Mouse (Mus musculus) kidney, postnatal 25 days (tissue): ENCODE results near the gene Mns1.
A peak's percentile ranks its signal among the peaks of the same experiment; 100 is the strongest.
"Not testable (repeated sequence)": the region's sequence is repeated elsewhere in the genome, so short reads cannot be mapped to it uniquely, and the experiment has no call there.

Source experiments
- DNase-seq, 2 experiments: peaks; one replicate each; pipeline ENCODE4 v3.0.0; 2021; ENCODE audit warnings: mixed read lengths in 2 of 2

The Mns1 gene

DNA sequence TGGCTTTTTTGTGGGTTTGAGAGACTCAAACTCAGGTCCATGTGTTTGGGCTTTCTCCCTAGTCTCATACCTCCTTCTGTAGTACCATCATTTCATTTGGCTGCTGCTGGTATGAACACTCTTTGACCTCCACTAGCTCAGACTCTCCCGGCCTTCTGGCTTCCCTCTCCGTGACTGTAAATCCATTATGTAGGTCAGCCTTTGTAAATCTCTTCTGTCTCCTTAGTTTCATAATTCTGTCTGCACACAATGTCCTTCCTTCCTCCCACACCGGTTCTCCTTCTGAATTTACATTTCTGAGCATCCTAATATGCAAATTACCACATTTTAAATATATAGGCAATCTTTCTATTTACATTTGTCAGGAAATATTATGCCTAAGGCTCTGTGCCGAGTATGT is 9.9 kb upstream of the Mns1 start:
- no peak for DNase-seq

DNA sequence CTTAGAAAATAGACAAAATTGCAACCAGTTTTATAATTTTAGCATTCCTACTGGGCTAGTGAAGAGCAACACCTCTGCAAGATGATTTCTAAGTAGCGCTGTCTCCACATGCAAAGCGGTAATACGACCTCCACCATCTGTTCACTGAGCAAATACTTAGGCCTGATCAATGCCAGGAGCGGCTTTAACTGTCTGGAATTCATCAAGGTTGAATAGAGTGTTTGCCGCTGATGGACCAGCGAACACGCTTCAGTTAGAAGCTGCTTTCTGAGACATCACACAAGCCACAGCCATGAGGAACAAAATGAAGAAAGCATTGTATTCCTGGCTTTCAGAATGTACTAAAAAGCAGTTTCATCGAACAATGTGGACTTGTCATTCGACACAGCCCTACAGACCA is 2.9 kb upstream of the Mns1 start:
- no peak for DNase-seq

DNA sequence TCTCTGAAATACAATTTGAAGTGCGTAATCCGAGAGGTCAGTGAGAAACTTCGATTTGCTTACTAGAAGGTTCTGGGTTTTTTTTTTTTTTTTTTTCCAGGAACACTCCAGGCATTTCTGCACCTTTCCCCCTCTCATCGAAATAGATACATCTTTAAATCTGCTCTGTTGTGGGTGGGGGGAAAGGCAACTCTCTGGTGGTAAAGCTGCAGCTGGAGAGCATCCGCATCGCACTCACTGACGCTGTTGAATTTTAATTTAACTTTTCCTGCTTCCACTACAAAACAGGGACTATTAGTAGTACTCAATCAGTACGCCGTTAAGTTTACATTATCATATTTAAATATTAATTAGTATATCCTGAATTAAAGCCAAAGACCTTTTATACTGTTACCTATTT is 938 bp downstream of the Mns1 start:
- DNase-seq: no peak

DNA sequence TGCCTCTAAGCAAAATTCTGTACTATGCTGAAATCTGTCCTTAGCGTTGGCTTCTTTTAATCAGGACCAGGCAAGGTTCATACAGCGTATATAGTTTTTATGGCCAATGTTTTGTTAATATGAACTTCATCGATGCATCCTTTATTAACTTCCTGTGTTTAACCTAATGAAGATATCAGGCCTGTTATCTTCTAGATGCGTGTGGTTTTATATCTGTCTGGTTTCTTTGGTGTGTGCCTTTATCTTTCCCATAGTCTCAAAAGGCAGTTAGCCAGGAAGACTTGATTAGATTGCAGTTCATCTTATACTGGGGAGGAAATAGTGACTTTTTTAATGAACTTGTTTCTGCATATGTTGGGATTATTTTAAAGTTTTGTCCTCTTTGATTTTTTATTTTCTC is 2.5 kb downstream of the Mns1 start:
- no peak for DNase-seq

DNA sequence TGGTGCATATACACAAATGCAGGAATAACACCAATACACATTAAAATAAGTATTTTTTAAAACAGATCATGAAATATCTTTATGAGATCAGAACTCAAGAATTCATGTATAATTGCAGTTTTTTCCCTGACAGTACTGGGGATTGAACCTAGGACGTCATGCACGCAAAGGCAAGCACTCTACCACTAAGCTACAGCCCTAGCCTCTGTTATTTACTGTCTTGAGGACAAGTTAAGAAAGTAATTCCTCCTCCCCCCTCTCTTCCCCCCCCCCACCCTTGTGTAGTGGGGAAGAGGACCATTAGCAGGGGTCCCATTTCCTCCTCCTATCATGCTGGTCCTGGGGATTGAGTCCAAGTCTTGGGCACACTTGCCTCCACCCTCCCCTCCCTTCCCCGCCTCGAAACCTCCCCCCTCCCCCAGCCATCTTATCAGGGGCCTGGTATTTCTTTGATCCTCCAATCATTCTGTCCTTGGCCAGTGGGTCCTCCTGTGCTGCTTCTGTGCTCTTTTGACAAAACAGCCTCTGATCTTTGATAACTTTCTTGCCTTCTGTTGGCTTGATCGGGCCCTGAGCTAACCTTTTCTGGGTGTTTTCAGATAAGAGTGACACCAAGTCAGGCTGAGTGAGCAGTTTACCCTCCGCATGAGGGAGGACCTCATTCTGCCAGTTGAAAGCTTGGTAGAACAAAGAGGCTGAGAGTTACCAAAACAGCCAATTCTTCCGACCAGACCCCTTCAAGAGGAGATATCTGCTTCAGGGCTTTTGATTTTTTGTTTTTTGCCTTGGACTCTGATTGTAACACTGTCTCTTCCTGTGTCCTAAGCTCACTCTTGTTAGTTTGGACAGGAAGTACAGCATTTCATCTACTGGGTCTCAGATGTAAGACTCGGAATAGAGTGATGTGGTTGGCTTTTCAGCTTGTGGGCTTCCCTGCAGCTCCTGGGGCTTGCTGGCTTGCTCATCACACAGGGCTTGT is 3.4 kb downstream of the Mns1 start:
- no peak for DNase-seq

DNA sequence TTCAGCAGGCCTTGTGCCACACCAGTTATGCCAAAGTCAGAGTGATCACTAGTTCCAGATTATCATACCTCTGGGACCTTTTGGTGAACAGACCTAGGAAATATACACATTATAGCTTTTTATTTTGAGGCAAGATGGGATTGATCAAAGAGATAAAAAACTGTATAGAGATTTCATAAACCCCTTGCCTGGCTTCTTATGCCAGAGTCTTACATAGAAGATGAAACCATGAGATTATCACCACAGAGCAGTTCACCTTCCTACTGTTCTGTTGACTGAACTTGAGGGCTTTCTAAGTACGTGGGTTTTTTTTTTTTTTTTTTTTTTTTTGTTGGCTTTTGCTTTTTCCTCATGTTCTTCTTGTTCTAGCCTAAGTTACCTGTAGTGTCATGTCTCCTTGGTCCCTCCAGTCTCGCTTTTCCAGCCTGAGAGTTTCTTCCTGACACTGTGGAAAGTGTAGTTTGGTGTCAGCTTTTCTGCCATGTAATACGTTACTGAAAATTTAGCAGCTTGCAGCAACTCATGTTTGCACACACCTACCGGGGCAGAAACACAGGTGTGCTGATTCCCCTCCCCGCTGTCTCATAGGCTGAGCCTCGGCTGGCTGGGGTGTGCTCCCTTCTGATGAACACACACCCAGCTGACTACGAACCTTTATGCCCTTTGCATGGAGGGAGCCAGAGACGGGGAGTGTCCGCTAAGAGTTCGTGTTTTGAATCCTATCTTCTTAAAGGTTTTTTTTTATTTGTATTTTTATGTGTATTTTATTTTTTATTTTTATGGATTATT is 4.3 kb downstream of the Mns1 start:
- no peak for DNase-seq

GRCm38 (mm10) chr9:72448026-72448425 is 10.2 kb downstream of the Mns1 start:
- DNase-seq: peak; percentile 41 to 79

- DNase-seq: peak; percentile 7 to 40
Observed at GRCm38 (mm10) chr9:72449367-72449766, 11.6 kb downstream of the Mns1 start.

DNA sequence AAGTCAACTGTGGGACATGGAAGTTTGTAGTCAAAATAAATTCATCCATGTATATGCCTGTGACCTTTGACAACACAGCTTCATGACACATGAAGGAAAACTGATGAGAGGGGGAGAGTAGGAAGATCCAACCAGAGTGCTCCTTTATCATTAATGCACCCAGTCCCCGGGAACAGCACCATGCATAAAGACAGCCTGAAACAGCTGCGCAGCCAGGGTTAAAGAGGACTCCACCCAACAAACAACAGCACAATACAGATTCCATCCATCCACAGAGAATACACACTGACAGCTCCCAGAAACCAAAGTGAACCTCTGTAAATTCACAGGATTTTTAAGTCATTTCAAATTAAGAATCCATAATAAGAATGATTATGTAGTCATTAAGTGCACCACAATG is 12.0 kb downstream of the Mns1 start:
- no peak for DNase-seq

DNA sequence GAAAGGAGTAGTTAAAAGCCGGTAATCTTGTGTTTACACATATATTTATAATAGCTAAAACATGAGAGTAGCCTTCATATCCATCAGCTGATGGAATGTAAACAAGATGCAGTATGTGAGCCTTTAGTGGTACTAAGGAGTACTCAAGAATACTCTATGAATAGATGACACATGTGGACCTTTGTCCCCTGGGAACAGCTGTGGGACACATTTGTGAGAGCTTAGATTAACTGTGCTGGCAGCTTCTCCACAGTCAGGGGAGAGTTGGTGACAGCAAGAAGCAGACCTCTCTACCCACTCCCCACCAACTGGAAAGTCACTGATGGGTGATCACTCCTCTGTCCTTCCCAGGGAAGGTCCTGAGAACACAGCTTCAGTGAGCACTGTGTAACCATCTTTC is 12.6 kb downstream of the Mns1 start:
- no peak for DNase-seq

DNA sequence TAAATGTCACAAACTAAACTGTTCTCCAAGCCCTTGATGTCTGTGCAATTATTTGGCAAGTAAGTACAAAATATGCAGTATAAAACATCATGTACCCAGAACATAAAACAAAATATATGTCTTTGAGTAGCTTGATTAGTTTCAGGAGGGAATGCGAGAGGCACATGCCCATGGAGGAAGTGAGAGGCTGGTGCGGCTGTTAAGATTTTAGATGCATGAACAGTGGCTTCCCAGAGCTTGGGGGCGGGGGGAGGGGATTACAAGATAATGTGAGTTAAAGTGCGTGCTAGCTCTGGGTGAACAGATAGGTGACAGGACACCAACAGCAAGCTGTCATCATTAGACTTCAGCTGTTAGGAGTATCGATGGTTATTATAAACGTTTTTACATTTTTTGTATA is 13.3 kb downstream of the Mns1 start:
- DNase-seq: no peak

- DNase-seq: not testable (repeated sequence)
Observed at GRCm38 (mm10) chr9:72454281-72454680, 16.5 kb downstream of the Mns1 start.

- DNase-seq: no peak
Observed at GRCm38 (mm10) chr9:72456374-72456773, 18.6 kb downstream of the Mns1 start.

- DNase-seq: peak; percentile 71 to 78
Observed at GRCm38 (mm10) chr9:72458233-72458632, 20.4 kb downstream of the Mns1 start.

DNA sequence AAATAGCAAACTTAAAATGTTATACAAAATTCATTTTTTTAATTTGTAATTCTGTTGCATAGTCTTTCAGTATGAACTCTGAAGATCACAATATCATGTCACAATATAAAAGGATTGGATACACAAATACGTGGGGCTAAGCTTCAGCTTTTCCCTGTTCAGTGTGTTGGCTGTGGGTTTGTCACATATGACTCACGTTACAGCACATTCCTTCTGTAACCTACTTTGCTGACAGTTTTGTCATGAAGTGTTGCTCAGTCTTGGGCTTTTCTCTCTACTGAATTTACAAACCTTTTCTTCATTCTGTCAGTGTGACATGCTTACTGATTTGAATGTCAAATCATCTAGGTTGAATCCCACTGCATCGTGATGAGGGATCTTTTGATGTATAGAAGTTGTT is 21.9 kb downstream of the Mns1 start:
- no peak for DNase-seq

GRCm38 (mm10) chr9:72460767-72461166 is 23.0 kb downstream of the Mns1 start:
- DNase-seq: no peak

- DNase-seq: no peak
Observed at GRCm38 (mm10) chr9:72462427-72462826, 24.6 kb downstream of the Mns1 start.

DNA sequence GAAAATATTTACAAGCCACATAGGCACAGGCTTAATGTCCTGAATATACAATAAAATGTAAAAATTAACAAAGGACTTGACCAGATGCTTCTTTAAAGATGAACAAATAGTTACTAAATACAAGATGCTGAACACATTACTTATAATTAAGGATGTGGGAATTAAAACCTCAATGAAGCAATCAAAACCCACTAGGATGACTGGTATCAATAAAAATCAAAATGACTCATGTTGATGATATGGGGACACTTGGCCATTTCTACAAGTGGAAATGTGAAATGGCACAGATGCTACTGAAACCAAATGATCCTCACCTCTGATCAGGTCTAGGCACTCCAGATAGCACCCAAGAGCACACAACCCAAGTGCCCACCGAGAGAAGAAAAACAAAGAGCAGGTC is 27.0 kb downstream of the Mns1 start:
- no peak for DNase-seq

- DNase-seq: no peak
Observed at GRCm38 (mm10) chr9:72465754-72466181, 28.0 kb downstream of the Mns1 start.

GRCm38 (mm10) chr9:72467551-72468407 is 30.0 kb downstream of the Mns1 start:
- DNase-seq: peak in 1 of 2 experiments; percentile 11

- no peak for DNase-seq
Observed at GRCm38 (mm10) chr9:72468616-72469015, 30.8 kb downstream of the Mns1 start.

- no peak for DNase-seq
Observed at GRCm38 (mm10) chr9:72469851-72470250, 32.0 kb downstream of the Mns1 start.

GRCm38 (mm10) chr9:72475511-72475910 is 37.7 kb downstream of the Mns1 start:
- DNase-seq: no peak
